Mouse (Mus musculus): ENCODE results near the gene Gm4744.
"Not testable (repeated sequence)": the region's sequence is repeated elsewhere in the genome, so short reads cannot be mapped to it uniquely, and the experiment has no call there.

The Gm4744 gene

GRCm38 (mm10) chr6:40951770-40952169 lies at the start of gene Gm4744:
Gene Gm4744 (minus strand): TSS chr6:40951870.
- no peak for DNase-seq (ENCODE audit: low read depth)

DNA sequence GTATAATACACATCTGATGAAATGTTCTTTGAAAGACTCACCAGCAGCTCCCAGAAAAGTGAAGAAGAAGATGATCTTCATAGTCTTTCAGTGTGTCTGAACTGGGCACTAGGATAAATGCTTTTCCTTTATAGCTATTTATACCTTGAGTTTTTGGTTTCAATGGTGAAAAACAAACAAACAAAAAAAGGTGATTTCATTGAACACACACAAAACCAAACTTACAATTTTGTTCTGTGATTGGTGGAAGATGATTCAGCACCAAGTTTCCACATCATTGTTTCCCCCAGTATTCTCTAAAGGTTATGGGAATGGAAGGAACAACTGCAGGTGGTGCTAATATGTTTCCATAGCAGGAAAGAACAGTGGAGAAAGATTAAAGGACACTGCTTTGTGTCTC lies 47.7 kb upstream of the Gm4744 start, which contains the start of gene Gm2663:
TSS of gene Gm2663 (minus strand) at position 101 of the 400 bp plus-strand sequence.
- not testable (repeated sequence) for DNase-seq (ENCODE audit: low read depth)

DNA sequence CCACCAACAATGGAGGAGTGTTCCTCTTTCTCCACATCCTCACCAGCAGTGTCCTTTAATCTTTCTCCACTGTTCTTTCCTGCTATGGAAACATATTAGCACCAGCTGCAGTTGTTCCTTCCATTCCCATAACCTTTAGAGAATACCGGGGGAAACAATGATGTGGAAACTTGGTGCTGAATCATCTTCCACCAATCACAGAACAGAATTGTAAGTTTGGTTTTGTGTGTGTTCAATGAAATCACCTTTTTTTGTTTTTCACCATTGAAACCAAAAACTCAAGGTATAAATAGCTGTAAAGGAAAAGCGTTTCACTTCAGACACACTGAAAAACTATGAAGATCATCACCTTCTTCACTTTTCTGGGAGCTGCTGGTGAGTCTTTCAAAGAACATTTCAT lies 12.8 kb upstream of the Gm4744 start, which contains the start of gene 1810009J06Rik:
TSS of gene 1810009J06Rik (plus strand) at position 301 of the 400 bp plus-strand sequence.
- DNase-seq (ENCODE audit: low read depth): not testable (repeated sequence)

DNA sequence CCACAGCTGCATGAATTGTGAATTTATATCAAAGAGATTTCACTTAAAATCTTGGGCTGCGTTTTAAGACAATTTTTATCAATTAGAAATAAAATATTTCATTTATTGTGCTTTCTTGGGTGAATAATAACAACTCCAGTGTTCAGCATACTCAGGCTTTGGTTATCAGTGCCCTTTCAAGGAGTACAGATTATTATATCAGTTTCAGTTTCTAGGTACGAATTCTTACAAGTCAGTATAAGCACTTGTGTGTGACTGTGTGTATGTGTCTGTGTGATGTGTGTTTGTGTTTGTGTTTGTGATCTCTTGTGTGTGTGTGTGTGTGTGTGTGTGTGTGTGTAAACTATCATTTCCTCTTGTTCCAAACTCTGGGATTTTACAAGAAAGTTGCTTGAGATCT lies 2.0 kb upstream of the Gm4744 start:
- no peak for DNase-seq (ENCODE audit: low read depth)

- no peak for DNase-seq (ENCODE audit: low read depth)
Measured at GRCm38 (mm10) chr6:40940457-40940856, 11.2 kb downstream of the Gm4744 start, which contains the start of gene 1700074P13Rik. Gene 1700074P13Rik (minus strand): TSS chr6:40940557.

- DNase-seq (ENCODE audit: low read depth): no peak
Measured at GRCm38 (mm10) chr6:40919954-40920353, 31.7 kb downstream of the Gm4744 start.

DNA sequence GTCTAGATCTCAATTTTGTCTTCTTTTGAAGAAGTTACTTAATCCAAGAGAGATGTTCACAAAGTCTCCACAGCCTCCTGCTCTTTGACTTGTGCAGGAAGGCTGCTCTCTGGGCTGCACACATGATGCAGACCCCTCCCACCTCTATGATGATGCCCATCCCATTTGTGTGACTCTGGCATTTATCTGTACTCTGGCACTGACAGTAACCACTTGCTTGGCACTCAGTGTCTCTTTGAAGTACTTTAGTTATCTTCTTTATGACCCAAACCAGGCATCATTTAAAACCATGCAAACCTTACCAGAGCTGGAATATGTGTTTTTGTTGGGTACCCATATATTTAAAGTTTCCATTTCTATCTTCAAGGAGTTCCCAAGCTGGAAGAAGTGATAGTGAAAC lies 51.4 kb downstream of the Gm4744 start, which contains the start of gene Prss58:
TSS of gene Prss58 (minus strand) at position 101 of the 400 bp plus-strand sequence.
- DNase-seq (ENCODE audit: low read depth): no peak

Measured in NIH3T3 (cell line).